Mouse (Mus musculus): ENCODE data around the gene Rxra.

Rxra gene

GRCm38 (mm10) chr2:27676106-27676477 is at the start of gene Rxra:
Rxra (plus strand) TSS chr2:27676440.
- in situ Hi-C loops (cut with MboI; ENCODE audit: low sequenced_read_pairs), result no loop called here

- in situ Hi-C loops (cut with MboI; ENCODE audit: low sequenced_read_pairs), result no loop called here
These were observed 49.6 kb upstream of the Rxra start for GRCm38 (mm10) chr2:27626604-27627003.

GRCm38 (mm10) chr2:27630601-27631285 is 45.5 kb upstream of the Rxra start:
- in situ Hi-C loops (cut with MboI; ENCODE audit: low sequenced_read_pairs), result no loop called here

- in situ Hi-C loops (cut with MboI; ENCODE audit: low sequenced_read_pairs), result no loop called here
These were observed 42.8 kb upstream of the Rxra start for GRCm38 (mm10) chr2:27633471-27633870.

GRCm38 (mm10) chr2:27634018-27634417 is 42.2 kb upstream of the Rxra start:
- in situ Hi-C loops (cut with MboI; ENCODE audit: low sequenced_read_pairs), result no loop called here

GRCm38 (mm10) chr2:27635147-27635738 is 41.0 kb upstream of the Rxra start:
- in situ Hi-C loops (cut with MboI; ENCODE audit: low sequenced_read_pairs), result no loop called here

GRCm38 (mm10) chr2:27636796-27637195 is 39.4 kb upstream of the Rxra start:
- in situ Hi-C loops (cut with MboI; ENCODE audit: low sequenced_read_pairs), result no loop called here

GRCm38 (mm10) chr2:27637281-27637896 is 38.9 kb upstream of the Rxra start:
- in situ Hi-C loops (cut with MboI; ENCODE audit: low sequenced_read_pairs), result no loop called here

GRCm38 (mm10) chr2:27639631-27640334 is 36.5 kb upstream of the Rxra start:
- in situ Hi-C loops (cut with MboI; ENCODE audit: low sequenced_read_pairs), result no loop called here

- in situ Hi-C loops (cut with MboI; ENCODE audit: low sequenced_read_pairs), result no loop called here
These were observed 35.2 kb upstream of the Rxra start for GRCm38 (mm10) chr2:27640900-27641479.

- in situ Hi-C loops (cut with MboI; ENCODE audit: low sequenced_read_pairs), result no loop called here
These were observed 31.6 kb upstream of the Rxra start for GRCm38 (mm10) chr2:27644547-27645120.

- in situ Hi-C loops (cut with MboI; ENCODE audit: low sequenced_read_pairs), result no loop called here
These were observed 30.8 kb upstream of the Rxra start for GRCm38 (mm10) chr2:27645471-27645870.

GRCm38 (mm10) chr2:27649862-27650661 is 26.2 kb upstream of the Rxra start:
- in situ Hi-C loops (cut with MboI; ENCODE audit: low sequenced_read_pairs), result no loop called here

- in situ Hi-C loops (cut with MboI; ENCODE audit: low sequenced_read_pairs), result no loop called here
These were observed 25.2 kb upstream of the Rxra start for GRCm38 (mm10) chr2:27650991-27651390.

GRCm38 (mm10) chr2:27653496-27654030 is 22.7 kb upstream of the Rxra start:
- in situ Hi-C loops (cut with MboI; ENCODE audit: low sequenced_read_pairs), result no loop called here

GRCm38 (mm10) chr2:27654321-27655232 is 21.7 kb upstream of the Rxra start:
- in situ Hi-C loops (cut with MboI; ENCODE audit: low sequenced_read_pairs), result no loop called here

GRCm38 (mm10) chr2:27656576-27656975 is 19.7 kb upstream of the Rxra start:
- in situ Hi-C loops (cut with MboI; ENCODE audit: low sequenced_read_pairs), result no loop called here

- in situ Hi-C loops (cut with MboI; ENCODE audit: low sequenced_read_pairs), result no loop called here
These were observed 11.0 kb upstream of the Rxra start for GRCm38 (mm10) chr2:27665284-27665683.

GRCm38 (mm10) chr2:27666719-27667118 is 9.5 kb upstream of the Rxra start:
- in situ Hi-C loops (cut with MboI; ENCODE audit: low sequenced_read_pairs), result no loop called here
